Mouse (Mus musculus) gonadal fat pad, adult 2 months (tissue): ENCODE results near the gene Trnp1. TPM values are rescaled to one million over a fixed set of nuclear protein-coding genes. Genes with fewer than 3 reads are reported as not detected.

Experiments
- DNase-seq: peaks from one replicate; pipeline ENCODE4 v3.0.0-alpha.2; 2012; ENCODE audit warnings: low read depth
- polyA plus RNA-seq: library from polyadenylated mRNA; depleted of rRNA; stranded (reverse); fragments of >200 nt; gene quantifications from 2 replicates; pipeline ENCODE4 v1.2.3, GENCODE M21; 2012

Gene Trnp1
- polyA plus RNA-seq, 1 experiment: 5.2 TPM

DNA sequence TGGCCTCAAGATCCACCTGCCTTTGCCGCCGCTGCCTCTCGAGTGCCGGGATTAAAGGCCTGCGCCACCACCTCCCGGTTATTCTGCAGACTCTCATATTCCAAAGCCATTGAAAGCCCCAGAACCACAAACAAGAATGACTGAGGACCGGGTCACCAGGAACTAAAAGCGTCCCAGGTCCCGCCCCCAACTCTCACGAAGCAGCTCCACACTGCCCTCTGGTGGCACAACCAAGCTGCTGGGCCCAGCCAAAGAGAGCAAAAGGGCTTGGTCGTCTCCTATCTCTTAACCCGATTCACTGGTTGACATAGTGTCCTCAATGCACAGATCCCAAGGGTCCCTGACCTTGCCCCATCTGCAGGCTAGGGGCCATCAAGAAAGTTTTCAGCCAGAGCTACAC lies 3.9 kb downstream of the Trnp1 start:
- DNase-seq: no peak

- DNase-seq: no peak
Observed at GRCm38 (mm10) chr4:133493895-133494294, 4.5 kb downstream of the Trnp1 start.

DNA sequence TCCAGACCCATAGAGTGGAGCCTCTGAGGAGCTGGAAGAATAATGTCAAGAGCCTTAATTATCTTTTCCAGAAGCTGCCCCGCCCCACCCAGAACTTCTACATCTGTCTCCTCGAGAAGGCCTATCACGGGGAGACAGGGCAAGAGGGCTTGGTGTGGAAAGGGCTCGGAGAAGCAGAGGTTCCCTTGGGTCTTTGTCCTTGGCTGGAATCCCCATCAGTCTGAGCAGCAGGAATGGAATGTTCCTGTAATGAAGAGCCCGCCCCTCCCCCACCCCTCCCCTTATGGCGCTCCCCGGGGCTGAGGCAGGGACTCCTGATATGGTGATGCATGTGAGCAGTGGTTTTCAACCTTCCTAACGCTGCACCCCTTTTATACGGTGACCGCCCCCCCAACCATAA lies 6.5 kb downstream of the Trnp1 start:
- no peak for DNase-seq

DNA sequence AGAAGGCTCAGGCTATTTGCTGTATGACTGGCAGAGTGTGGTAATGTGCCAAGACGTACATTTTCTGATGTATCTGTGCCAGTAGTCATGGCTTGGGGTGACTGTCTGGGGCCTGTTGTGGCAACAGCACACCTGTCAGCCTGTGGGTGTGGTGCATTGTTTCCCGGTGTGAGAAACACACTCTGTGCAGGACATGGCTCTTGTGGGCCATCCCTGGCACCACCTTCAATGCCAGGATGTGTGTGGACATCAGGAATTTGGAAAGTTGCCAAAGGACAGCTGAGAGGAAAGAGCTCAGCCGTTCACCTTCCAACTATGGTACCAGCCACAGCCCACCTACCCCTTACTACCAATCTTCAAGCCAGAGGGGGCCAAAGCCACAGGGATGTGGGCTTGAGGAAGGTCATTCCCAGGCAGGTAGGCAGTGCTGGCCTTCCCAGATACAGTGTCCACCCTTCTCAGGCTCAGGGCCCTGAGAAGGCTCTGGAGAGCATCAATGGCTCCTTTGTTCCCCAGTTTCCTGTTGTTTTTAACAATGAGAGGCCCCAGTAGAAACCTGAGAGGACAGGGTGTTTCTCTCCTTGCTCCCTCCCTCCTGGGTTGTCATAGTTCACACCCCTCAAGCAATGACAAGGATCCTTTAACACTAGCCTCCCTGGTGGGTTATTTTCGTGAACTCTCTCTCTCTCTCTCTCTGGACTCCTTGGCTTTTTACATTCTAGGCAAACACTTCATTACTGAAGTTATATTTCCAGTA lies 8.7 kb downstream of the Trnp1 start:
- DNase-seq: no peak

GRCm38 (mm10) chr4:133488619-133489392 lies 9.5 kb downstream of the Trnp1 start:
- no peak for DNase-seq

DNA sequence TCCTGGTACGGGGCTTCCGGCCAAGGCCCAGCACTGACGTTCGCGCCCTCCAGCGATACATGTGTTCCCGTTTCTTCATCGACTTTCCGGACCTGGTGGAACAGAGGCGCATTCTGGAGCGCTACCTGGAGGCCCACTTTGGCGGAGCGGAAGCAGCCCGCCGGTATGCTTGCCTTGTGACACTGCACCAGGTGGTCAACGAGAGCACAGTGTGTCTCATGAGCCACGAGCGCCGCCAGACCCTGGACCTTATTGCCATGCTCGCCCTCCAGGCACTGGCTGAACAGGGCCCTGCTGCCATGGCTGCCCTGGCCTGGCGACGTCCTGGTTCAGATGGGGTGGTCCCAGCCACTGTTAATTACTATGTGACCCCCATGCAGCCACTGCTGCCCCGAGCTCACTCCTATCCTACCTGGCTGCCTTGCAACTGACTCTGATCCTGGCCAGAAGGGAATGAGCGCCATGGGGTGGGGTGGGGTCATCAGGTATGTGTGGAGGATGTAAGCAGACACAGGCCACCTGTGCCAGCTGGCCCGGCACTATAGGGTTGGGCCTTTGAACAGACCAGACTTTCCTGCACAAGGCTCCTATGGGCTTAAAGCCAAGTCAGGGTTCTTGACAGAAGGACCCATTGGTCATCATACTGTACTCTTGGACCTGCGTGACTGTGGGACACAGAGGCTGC lies 11.5 kb downstream of the Trnp1 start:
- no peak for DNase-seq

GRCm38 (mm10) chr4:133485691-133486425 lies 12.5 kb downstream of the Trnp1 start:
- DNase-seq: no peak

GRCm38 (mm10) chr4:133484266-133485025 lies 13.9 kb downstream of the Trnp1 start:
- DNase-seq: no peak

DNA sequence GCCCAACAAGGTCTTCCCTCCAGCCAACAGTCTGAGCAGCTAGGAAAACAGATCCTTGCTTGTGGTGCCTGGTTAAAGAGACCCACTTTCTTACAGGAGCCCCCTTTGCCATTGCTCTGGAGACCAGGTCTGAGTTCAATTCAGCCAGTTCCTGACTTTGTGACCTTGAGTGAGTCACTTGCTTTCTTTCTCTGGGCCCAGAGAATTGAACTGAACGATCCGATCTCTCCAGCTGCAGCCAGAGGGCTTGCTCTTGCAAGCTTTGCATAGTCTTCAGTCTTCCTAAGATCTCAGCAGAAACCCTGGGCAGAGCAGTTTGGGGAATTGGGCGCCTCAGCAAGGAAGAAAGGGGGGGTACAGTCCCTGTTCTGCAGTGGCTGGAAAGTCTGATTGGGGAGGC lies 15.9 kb downstream of the Trnp1 start:
- DNase-seq: no peak

DNA sequence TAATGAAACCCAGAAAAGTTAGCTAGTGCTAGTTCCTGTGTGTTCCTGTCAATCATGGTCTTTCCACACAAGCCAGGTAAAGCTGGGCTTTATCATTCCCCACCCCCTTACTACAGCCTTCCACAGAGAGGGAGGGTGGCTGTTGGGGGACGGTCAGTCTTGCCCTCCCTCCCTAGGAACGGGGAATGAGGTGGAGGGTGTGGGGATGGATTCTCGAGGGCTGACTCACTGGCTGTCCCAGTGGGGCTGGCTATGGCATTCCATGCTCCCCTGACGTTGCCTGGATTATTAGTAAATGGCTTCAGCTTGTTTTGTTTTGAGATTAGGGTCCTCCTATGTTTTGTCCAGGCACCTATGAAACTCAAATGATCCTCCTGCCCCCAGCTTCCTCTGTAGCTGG lies 16.9 kb downstream of the Trnp1 start:
- DNase-seq: no peak

DNA sequence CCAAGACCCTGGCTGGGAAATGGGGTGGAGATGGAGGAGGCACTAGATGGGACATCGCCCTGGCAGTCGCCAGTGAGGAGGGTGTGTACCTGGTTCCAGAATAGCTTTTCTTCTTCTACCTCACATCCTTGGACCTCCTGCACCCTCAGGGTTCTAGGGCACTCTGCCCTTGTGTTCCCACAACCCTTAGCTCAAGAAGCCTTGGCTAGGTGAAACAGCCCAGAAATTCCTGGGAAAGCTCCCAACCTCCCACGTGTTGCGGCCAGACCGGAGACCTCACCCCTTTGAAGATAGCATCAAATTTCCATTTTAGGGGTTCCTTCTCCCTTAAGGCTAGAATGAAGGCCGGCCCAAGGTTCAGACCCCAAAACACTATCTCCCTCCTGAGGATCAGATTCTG lies 17.6 kb downstream of the Trnp1 start:
- DNase-seq: no peak

DNA sequence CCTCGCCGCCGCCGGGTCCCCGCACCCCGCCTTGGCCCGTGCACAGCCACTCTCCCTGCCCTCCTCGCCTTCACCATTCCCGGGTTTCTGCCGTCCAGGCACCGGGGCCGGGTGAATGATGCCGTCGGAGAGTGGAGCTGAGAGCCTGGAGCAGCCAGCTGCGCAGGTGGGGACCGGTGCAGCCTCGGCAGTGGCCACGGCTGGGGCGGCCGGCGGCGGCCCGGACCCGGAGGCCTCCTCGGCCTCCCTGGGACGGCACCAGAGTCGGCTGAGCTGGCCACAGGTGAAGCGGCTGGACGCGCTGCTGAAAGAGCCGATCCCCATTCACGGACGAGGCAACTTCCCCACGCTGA lies 18.2 kb downstream of the Trnp1 start:
- no peak for DNase-seq

DNA sequence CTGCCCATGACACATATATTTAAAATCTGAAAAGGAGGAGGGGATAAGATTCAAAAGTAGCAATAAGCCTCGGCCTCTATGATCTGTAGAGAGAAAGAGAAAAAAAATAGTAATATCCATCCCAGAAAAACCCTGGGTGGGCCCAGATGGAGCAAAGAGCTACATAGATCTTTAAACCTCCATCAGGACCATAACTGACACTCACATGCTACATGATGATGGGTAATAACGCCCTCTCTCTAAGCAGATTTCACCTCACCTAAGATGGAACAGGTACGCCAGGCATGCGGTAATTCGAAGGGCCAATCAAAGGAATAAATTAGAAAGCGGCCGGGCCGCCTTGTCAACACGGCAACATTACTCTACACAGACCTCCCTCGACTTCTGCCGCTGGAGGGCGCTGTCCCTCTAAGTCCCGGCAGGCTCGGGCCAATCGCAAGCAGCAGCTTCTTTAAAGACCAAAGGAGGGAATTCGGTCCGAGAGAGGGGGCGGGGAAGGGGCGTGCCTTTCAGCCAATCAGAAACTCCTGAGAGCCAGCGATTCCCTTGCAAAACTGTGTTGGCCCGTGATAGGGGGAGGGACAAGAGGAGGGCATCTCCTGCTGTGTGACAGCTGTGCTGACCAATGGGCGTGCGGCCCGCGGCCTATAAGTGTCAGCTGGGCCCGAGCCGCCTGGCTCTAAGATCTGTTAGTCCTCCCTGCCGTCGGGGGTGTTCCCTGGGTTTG lies 18.7 kb downstream of the Trnp1 start, which contains the start of gene Tent5b:
Gene Tent5b (plus strand): TSS at position 675 of the 727 bp plus-strand sequence.
- no peak for DNase-seq

GRCm38 (mm10) chr4:133473833-133474232 lies 24.5 kb downstream of the Trnp1 start:
- DNase-seq: no peak

DNA sequence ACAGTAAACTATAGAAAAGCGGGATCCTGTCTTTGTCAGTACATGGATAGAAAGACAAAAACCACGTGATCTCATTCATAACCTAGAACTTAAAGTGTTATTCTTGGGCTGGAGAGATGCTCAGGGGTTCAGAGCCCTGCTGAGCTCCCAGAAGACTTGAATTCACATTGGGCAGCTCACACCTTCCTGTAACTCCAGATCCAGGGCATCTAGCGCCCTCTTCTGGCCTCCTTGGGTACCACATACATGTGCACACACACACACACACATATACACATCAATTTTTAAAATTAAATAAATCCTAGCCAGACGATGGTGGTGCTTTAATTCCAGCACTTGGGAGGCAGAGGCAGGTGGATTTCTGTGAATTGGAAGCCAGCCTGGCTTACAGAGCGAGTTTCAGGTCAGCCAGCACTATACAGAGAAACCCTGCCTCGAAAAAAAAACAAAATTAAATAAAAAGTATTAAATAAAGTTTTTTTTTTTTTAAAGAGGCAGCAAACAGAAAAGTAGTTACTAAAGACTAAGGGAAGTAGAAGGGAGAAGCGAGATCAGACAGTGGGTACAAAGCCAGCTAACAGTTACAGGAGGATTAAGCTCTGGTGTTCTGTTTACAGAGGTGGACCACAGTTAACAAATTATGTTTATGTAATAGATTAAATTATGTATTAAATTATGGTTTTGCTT lies 27.1 kb downstream of the Trnp1 start:
- DNase-seq: no peak

DNA sequence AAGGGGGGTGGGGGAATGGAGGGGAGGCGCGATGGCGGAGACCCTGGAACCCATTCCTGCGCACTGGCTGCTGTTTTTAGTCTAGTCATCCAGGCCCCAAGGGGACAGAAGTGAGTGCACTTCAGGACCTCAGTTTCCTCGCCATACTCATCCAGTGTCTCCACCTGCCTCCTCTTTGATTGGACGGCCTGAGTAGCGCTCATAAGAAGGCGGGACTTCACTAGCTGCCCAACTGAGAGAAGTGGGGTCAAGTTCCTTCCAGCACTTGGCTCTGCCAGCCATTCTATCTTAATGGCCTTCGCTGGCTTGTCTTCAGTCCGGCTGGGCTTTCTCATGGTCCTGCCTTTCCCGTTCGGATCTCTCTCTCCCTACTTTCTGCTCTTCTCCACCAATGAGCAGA lies 29.2 kb downstream of the Trnp1 start:
- no peak for DNase-seq

DNA sequence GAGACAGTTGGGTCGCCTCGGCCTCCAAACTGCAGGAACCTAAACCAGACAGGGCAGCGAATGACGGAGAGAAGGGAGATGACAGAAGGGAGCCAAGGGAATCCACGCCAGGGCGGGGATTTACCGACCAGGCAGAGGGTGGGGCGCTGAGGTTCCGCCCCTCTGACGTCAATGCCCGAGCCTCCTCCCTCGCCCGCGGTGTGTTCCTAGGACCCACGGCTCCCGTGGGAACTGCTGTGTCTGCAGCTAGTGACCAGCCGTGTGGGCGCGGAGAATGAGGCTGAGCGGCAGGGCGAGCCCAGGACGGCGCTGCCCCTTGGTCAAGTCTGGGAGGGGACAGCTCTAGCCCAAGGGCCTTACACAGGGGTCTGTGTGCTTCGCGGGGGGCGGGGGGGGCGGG lies 30.3 kb downstream of the Trnp1 start:
- DNase-seq: no peak

GRCm38 (mm10) chr4:133463184-133463583 lies 35.2 kb downstream of the Trnp1 start:
- no peak for DNase-seq

DNA sequence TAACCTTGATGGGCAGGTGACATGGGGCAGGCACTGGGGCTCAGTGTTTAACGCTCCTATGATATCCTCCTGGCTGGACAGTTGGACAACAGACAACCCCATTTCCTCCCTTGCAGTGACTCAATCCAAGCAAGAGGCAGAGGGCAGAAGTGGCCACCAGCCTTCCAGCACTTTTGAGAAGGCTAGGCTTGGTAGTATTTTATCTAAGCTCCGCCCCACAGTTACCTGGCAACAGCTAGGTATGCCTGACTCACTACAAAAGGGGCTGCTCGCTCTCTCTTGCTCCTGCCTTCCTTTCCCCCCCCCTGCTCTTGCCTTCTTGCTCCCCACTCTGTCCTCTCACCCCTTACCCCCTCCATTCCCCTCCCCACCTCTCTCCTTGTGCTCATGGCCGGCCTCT lies 37.0 kb downstream of the Trnp1 start:
- DNase-seq: no peak

GRCm38 (mm10) chr4:133460796-133461325 lies 37.5 kb downstream of the Trnp1 start:
- no peak for DNase-seq
